Mouse (Mus musculus) spleen, adult 12 weeks (tissue): Measurements from ENCODE around the gene S100a13.

Experiments
- DNase-seq: peaks from one replicate; pipeline ENCODE4 v3.0.0; 2022; ENCODE audit warnings: low spot score

The S100a13 gene

DNA sequence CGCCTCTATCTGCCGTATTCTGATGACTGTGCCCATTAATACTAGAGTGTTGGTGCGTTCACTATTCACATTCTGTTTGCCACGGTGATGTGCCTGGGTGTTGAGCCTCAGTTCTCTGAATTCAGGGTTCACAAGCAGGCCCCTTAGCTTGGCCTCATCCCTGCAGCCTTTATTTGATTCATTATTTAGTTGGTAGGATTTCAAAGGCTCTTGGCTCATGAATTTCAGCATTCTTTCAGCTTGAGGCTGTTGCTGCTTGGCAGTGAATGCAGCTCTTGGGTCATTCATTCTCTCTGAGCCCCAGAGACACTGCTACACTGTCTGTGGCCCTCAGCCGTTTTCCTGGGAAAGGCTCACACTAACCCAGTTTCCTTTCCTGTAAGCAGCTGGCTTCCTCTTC lies 41.7 kb downstream of the S100a13 start:
- DNase-seq = no peak

DNA sequence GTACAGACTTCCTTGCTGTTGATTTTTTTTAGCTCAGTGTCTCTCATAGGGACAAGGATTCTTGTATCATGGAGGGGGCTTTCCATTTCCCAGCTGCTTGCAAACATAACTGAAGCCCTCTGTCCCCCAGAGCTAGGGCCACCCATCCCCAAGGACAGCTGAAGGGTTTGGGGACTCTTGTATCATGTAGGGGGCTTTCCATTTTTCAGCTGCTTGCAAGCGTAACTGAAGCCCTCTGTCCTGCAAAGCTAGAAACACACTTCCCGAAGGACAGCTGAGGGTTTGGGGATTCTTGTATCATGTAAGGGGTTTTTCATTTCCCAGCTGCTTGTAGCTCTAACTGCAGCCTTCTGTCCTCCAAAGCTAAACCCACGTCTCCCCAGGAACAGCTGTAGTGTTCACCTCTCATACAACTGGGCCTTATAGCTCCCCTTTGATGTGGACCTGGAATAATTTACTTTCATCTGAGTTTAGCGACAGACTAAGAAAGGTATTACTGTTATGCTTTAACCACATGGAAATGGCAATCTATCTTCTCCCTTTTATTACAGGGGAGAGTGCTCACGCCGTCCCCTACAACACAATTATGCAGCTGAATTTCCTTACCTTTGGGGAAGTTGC lies 45.9 kb downstream of the S100a13 start, which contains the start of gene S100a3:
Gene S100a3, plus strand, starts transcription at position 571 of the 621 bp plus-strand sequence.
- DNase-seq = no peak
